Mouse (Mus musculus) liver, adult 2 months (tissue): ENCODE results near the gene Igdcc4.

ENCODE experiments used
- CTCF ChIP-seq: fragments of 200-500 bp; IDR thresholded peaks from 2 replicates; pipeline ENCODE4 v1.5.1; 2011; ENCODE audit warnings: low read depth, low read length, control low read depth
- POLR2A ChIP-seq: fragments of 200-500 bp; IDR thresholded peaks from 2 replicates; pipeline ENCODE4 v1.6.1; 2011; ENCODE audit warnings: low read length, control low read depth; ENCODE audit not compliant: insufficient read depth; ENCODE audit errors: extremely low read depth

- TF ChIP-seq CTCF (no peak), POLR2A (no peak)
Observed at GRCm38 (mm10) chr9:65141306-65141975, 40.2 kb downstream of the Igdcc4 start.
